Mouse (Mus musculus) CD4-positive naive resting alpha-beta T cell, adult 76 days (primary cell): ENCODE data around the gene Olfr1173. TPM values are rescaled to one million over a fixed set of nuclear protein-coding genes. Genes with fewer than 3 reads are reported as not detected.

ENCODE experiments used
- total RNA-seq: library from RNA; stranded (reverse); gene quantifications from one replicate; pipeline ENCODE4 v1.2.4, GENCODE M21; 2023

Olfr1173 gene
- not detected for total RNA-seq

GRCm38 (mm10) chr2:88279775-88280174 lies at the start of gene Olfr1173:
Gene Olfr1173 (minus strand): TSS chr2:88279875.

GRCm38 (mm10) chr2:88327115-88327514 lies 47.4 kb upstream of the Olfr1173 start, which contains the start of gene Olfr1175-ps:
Gene Olfr1175-ps (minus strand): TSS chr2:88327215.

GRCm38 (mm10) chr2:88315035-88315434 lies 35.4 kb upstream of the Olfr1173 start, which contains the start of gene Olfr1174-ps:
Gene Olfr1174-ps (minus strand): TSS chr2:88315135.

GRCm38 (mm10) chr2:88228234-88228633 lies 51.4 kb downstream of the Olfr1173 start, which contains the start of gene Olfr1170:
Gene Olfr1170 (minus strand): TSS chr2:88228334.

Other genes with a start within 250 kb of the Olfr1173 start
- gene Olfr73, start 242.2 kb downstream of the Olfr1173 start, total RNA-seq = not detected
- not detected for gene Olfr1162, start 228.7 kb downstream of the Olfr1173 start, total RNA-seq
- not detected for gene Olfr1163, start 208.0 kb downstream of the Olfr1173 start, total RNA-seq
- gene Olfr1164, start 185.9 kb downstream of the Olfr1173 start, total RNA-seq = not detected
- not detected for gene Olfr1166, start 151.6 kb downstream of the Olfr1173 start, total RNA-seq
- gene Olfr1167, start 124.7 kb downstream of the Olfr1173 start, total RNA-seq = not detected
- gene Olfr1168, start 98.0 kb downstream of the Olfr1173 start, total RNA-seq = not detected
- gene Olfr1170, start 51.5 kb downstream of the Olfr1173 start, total RNA-seq = not detected
- not detected for gene Olfr1174-ps, start 35.3 kb upstream of the Olfr1173 start, total RNA-seq
- not detected for gene Olfr1175-ps, start 47.3 kb upstream of the Olfr1173 start, total RNA-seq
- not detected for gene Olfr1176, start 56.8 kb upstream of the Olfr1173 start, total RNA-seq
- gene Olfr1177-ps, start 66.6 kb upstream of the Olfr1173 start, total RNA-seq = not detected
- not detected for gene Olfr1178, start 107.2 kb upstream of the Olfr1173 start, total RNA-seq
- gene Olfr1179, start 126.6 kb upstream of the Olfr1173 start, total RNA-seq = not detected
- gene Olfr1180, start 139.3 kb upstream of the Olfr1173 start, total RNA-seq = not detected
- not detected for gene Olfr1181, start 146.3 kb upstream of the Olfr1173 start, total RNA-seq
- gene Gm13757, start 169.3 kb upstream of the Olfr1173 start, total RNA-seq = not detected
- not detected for gene Olfr1183, start 175.0 kb upstream of the Olfr1173 start, total RNA-seq
- not detected for gene Olfr1184, start 203.7 kb upstream of the Olfr1173 start, total RNA-seq
- not detected for gene Olfr1185-ps1, start 213.4 kb upstream of the Olfr1173 start, total RNA-seq
- not detected for gene Olfr1186, start 238.7 kb upstream of the Olfr1173 start, total RNA-seq